Mouse (Mus musculus) left cerebral cortex, postnatal 36 days (tissue): ENCODE data around the gene Slc2a13. TPM values are rescaled to one million over a fixed set of nuclear protein-coding genes. Genes with fewer than 3 reads are reported as not detected.

Experiments used
- DNase-seq, 2 experiments: peaks; one replicate each; pipeline ENCODE4 v3.0.0; 2021 to 2022; ENCODE audit warnings: low spot score in 2 of 2, mixed read lengths in 1 of 2
- intact Hi-C: fragments of 180-260 bp; cut with DNase I; formaldehyde crosslinking; loops from one replicate; pipeline ENCODE4 v1.15.1; 2025
- total RNA-seq, 2 experiments: library from RNA; stranded (reverse); gene quantifications; 2 replicates each; pipeline ENCODE4 v1.2.3; 2021

The Slc2a13 gene
- total RNA-seq, 2 experiments from 2014 or later, result 104 to 105 TPM

DNA sequence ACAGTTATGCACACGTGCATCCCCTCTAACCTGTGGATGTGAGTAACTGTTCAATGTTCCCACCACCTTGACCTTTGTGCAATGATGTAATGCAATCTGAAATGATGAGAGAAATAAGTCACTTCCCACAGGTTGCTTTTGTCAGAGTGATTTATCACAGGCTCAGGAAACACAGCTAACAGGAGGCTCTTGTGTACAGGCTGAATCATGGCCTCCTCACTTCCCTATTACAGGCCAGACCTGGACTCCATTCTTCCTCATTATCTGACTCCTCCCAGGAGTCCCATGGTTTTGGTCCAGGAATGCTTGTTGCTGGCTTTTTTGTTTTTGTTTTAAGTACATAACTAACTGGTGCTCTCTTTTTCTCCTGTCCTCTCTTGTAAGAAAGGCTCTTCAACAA, 189.4 kb downstream of the Slc2a13 start:
- intact Hi-C loops, result no loop called here
- no peak for DNase-seq

DNA sequence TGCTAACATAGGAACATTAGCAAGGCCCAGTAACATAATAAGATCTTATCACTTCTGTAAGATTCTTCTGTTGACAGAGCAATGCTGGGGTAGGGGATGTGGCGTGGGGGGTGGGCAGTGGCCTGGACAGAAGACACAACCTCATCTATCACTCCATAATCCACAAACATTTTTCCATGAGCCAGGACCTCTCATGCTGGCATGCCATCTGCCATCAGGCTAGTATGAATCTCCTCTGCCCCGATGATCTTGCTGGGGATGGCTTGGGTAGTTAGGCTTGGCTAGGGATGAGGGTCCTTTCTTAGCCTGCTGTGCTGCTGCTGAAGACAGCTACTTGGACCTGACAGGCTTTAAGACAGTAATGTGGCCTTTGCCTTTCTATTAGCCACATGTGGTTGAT, 190.5 kb downstream of the Slc2a13 start:
- DNase-seq, result no peak
- intact Hi-C loops, result no loop called here

DNA sequence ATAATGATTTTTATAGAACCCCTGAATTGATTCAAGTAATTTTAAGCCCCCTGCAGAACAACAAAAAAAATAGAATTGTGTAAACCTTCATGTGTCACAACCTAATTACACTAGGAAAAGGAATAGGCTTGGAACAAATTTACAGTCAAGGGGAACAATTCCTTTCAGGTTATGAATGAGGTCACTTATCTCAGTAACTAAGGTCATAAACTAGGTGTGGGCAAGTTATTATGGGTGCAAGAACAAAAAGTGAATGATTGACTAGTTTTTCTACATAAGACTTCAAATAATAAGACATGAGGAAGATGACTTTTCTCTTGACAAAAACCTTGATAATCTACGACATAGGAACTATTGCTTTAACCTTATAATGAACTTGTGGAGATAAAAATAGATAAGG, 191.2 kb downstream of the Slc2a13 start:
- no peak for DNase-seq
- intact Hi-C loops, result no loop called here

DNA sequence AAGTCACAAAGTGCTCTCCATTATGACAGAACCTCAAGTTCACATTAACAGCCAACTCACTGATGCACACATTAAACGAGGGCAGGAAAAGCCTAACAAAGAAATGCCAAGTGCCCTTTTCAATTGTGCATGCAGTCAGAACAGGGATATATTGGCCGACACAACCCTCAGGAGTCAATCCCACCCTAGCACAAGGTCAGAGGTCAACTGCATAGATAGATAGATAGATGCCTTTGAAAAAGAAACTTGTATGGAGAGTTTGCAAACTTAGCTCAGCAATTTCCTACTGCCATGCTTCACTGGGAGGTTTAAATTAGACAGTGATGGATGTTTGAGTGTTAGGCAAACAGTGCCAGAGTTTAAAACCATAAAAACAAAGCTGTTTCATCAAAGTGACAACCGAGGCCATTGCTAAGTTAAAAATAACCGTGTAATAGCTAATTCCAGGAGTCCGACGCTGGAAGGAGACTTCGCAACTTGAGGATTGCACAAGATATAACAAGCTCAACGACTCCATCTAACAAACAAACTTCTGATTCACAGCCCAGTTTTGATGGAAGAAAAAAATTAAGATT, 194.2 kb downstream of the Slc2a13 start:
- DNase-seq, result no peak
- intact Hi-C loops, result loop anchor here (10.0 kb wide), 1 partner anchor 66 kb away; no protein-coding TSS in a partner anchor

DNA sequence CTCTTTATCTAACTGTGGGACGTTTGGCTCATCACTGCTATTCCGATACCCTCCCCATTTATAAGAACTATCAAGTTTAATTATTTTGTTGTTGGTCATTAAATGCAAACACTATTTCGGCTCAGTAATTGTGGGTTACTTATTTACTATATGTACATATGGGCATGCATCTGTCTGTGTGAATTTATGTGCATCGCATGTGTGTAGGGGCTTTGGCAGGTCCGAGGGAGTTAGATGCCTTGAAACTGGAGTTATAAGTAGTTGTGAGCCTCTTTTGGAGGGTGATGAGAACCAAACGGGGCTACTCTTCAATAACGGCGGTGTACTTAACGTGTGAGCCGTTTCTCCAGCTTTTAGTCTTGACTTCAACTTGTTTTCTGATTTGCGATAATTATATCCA, 195.5 kb downstream of the Slc2a13 start:
- intact Hi-C loops, result loop anchor here (10.0 kb wide), 1 partner anchor 67 kb away; no protein-coding TSS in a partner anchor
- no peak for DNase-seq

DNA sequence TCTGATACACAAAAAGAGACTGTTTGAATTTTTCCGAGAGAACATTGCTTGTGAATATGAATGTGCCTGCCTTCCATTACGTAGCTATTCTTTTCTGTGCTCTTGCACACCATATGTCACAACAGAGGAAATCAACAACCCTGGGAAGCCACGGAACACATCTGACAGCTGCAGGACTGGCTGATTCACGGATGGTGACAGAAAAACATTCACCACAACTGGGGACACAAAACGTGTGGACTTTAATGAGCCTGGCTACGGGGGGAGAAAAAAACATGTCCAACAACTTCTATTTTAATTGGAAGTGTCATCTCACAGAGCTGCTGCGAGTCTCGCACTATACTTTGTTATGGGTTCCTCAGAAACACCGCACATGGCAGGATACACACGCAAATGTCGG, 196.0 kb downstream of the Slc2a13 start:
- DNase-seq, result peak; percentile 40 to 49
- intact Hi-C loops, result loop anchor here (10.0 kb wide), 1 partner anchor 68 kb away; no protein-coding TSS in a partner anchor

DNA sequence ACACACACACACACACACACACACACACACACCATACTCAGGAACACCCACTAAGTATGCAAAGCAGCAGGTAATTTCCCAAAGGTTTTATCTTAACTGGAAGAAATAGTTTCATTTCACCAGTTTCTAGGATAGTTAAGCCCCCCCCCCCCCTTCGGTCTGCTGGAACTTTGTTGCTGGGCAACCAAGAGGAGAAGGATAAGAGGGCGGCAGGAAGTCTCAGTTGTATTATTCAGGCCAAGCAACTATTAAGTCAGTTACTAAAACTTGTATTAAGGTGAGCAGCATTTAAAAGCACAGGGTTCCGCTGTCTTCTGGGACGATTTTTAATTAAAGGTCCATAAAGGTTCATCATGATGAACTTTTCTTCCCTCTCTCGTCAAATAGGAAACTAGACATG, 198.6 kb downstream of the Slc2a13 start:
- DNase-seq, result no peak
- intact Hi-C loops, result loop anchor here (10.0 kb wide), 1 partner anchor 70 kb away; no protein-coding TSS in a partner anchor

DNA sequence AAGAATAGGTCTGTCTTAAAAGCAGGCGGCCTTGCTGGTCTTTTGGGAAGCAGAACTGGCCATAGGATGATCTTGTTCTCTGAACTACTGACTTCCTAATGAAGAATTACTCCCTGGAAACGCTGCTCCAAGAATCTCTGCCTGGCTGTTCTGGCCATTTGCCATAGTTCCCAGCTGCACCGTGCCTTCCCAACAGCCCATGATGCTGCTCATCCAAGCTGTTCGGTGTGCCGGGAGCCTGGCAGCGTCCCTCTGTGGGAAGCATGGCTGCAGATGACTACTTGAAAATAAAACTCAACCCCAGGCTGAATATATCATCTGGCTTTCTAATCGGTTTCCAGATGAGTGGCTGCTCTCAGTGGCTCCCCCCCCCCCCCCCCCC, 199.9 kb downstream of the Slc2a13 start:
- intact Hi-C loops, result loop anchor here (10.0 kb wide), 1 partner anchor 72 kb away; no protein-coding TSS in a partner anchor
- DNase-seq, result peak; percentile 64 to 69

DNA sequence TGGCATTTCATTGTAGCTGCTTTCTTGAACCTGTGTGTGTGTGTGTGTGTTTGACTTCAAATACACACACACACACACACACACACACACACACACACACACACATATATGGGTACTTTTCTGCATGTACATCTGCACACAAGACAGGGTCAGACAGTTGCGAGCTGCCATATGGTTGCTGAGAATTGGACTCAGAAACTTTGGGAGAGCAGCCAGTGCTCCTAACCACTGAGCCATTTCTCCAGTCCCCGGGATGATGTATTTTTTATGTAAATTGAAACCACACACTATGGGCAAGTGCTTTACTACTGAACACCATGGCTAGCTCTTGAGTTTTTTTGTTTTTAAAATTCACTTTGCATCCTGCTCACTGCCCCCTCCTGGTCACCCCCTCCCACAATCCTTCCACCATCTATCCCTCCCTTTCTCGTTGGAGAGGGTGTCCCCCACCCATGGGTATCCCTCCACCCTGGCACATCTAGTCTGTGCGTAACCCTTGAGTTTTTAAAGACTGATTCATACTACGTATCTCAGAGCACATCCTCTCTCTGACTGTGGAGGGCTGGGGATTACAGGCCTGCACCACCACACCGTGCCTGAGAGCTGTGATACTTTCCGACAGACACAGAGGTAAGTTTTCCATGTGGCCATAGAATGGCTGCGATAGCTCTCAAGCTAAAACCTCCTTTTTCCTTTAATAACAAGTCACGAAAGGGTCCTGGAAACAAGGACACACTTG, 200.4 kb downstream of the Slc2a13 start:
- intact Hi-C loops, result loop anchor here (10.0 kb wide), 1 partner anchor 72 kb away; no protein-coding TSS in a partner anchor

DNA sequence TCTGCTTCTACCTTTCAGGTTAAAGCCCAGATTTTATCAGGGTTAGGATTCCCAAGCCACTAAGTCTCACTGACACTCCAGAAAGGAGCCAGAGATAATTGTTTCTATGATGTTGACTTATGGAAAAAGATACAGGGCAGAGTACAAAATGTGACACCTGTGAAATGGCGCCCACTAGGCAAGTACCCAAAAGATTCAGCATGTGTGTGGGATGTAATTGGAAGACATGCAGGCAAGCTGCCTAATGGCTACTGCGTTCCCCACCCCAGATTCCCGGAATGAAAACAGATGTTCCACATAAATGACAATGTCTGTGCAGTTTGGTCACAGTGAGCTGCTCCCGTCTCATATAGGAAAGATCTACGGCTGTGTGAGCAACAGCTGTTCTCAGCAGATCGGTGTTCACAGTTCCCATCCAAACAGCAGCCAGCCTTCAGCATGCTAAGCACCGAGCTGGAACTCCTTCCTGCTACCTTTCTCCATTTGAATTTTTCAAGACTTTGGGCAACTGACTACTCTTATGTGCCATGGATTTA, 201.1 kb downstream of the Slc2a13 start:
- intact Hi-C loops, result loop anchor here (10.0 kb wide), 1 partner anchor 73 kb away; no protein-coding TSS in a partner anchor
- DNase-seq, result peak in 1 of 2 experiments; percentile 35

More for the DNA sequence above, 200.4 kb downstream of the Slc2a13 start:
- no peak for DNase-seq

DNA sequence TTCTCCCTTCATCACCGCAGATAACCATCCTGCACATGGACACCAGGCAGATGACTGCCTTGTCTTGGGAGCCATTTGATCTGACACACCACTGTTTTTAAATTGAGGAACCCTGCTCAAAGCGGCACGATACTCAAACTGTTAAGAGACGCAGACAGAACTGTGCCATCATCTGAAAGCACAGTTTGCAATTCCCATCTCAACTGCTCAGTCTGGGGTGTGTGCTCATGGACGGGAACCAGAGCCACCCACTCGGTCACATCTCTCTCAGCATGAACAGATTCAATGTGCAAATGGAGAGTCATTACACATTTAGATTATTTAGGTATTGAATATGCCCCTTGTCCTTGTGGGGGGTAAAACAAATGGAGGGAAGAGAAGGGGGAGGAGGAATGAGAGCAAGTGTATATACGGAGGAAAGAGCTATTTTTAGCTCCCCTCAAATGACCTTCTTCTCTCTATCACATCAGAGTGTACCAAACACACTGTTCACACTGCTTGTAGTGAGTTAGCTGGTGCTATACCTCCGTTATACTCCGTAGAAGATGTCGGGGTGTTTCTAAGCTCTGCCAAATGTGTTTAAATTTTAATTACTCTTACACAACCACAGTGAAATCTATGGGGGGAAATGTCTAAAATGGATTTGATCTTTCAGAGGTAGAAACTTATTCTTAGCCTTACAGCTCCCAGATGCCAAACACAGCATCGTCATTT, 203.2 kb downstream of the Slc2a13 start:
- intact Hi-C loops, result loop anchor here (10.0 kb wide), 1 partner anchor 75 kb away; no protein-coding TSS in a partner anchor
- peak; percentile 20 to 39 for DNase-seq

DNA sequence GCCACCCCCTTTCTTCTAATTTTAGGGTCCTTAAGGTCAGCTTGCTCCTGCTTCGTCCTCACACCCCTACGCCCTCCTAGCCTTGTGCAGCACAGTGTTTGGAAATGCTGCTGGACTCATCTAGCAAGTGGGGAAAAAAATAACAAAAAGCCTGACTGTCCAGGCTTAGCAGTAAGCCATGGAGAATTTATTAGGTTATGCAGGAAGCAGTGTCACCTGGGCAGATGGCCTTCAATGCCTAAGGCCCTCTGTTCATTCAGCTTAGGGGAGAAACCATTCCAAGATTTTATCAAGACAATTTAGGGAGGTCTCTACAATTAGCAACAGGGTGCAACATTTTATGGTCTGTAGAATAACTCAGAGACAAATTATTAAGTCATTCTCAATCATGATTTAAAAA, 212.6 kb downstream of the Slc2a13 start:
- DNase-seq, result no peak
- intact Hi-C loops, result no loop called here

DNA sequence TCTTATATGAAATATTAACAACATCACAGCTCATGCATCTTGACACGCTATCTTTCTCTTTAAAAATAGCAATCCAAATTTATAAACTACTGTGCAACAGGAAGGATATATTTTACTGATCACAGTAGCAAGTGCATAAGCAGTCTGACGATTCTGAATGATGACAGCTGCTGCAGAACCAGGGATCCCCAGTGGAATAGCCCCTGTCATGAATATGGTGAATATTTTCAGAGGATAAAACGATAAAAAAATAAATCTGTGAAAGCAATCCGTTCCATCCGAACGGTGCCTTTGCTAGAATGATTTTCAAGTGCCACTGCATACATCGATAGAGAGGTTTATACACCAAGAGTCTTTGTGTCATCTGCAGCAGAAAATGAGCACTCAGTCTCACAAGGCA, 222.1 kb downstream of the Slc2a13 start:
- no peak for DNase-seq
- intact Hi-C loops, result no loop called here

DNA sequence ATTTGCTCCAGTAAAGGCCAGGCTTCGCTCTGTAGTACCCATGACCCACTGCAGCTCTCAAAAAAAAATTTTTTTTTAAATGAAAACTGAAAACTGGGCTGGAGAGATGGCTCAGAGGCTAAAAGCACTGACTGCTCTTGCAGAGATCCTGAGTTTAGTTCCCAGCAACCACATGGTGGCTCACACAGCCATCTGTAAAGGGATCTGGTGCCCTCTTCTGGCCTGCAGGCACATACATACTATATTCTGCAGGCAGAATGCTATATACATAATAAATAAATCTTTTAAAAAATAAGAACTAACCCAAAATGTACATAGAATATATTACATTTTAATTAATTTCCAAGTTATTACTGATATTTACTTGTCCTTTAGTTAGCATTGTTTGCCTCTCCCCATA, 234.7 kb downstream of the Slc2a13 start:
- no peak for DNase-seq
- intact Hi-C loops, result no loop called here

DNA sequence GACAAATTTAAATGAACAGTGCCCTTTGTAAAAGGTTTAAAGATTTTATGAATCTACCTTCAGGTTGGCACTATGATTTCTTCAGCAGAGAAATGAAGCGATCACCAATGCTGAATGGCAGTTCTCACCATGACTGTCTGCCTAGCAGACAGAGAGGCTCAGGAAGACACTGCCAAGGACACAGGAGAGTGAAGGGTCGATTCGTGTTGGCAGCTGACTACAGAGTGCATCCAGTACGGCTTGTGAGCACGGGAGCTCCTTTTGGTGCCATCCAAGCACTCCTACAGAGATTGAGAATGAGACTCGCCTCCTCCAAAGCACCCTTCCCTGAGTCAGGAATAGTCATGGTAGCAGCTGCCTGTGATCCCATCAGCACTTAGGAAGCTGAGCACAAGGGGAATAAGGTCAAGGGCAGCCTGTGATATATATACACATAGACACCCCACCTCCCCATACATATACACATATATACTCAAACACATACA, 238.6 kb downstream of the Slc2a13 start:
- no peak for DNase-seq
- intact Hi-C loops, result no loop called here

DNA sequence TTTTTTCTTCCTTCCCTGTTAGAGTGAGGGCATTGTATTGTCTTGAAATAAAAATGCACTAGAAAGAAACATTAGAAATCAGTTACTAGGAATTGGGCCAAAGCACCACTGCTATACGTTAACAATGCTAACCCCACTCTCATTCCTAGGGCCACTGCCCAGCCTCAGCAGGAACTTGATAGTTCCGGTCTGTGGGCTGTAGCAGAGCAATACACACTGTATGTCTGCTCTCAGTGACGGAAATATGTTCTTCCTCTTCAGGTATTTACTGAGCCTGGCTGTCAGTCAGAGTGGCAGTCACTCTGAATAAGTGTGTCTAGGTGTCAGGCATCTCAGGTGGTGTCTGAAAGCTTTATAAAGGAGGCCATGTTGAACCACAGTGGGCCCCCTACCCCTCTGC, 245.3 kb downstream of the Slc2a13 start:
- intact Hi-C loops, result no loop called here

DNA sequence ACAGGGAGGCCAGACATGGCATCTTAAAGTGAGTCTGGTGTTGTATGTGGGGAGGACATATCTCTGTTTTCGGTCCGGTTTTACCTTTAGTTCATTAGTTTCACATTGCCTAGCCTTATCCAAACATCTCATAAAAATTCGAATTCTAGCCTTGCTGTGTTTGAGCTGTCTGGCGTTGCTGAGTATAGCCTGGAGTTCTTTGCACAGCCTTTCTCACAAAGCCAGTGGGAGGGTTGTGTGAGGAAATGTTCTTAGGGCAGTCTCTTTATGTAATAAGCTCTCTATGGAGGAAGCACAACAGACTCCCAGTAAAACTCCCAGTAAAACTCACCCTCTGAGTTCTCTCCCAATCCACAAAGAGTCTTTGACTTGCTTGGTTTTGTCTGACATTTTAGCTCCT, 246.0 kb downstream of the Slc2a13 start:
- intact Hi-C loops, result no loop called here
- peak; percentile 33 to 39 for DNase-seq

More for the DNA sequence above, 245.3 kb downstream of the Slc2a13 start:
- DNase-seq, result no peak

DNA sequence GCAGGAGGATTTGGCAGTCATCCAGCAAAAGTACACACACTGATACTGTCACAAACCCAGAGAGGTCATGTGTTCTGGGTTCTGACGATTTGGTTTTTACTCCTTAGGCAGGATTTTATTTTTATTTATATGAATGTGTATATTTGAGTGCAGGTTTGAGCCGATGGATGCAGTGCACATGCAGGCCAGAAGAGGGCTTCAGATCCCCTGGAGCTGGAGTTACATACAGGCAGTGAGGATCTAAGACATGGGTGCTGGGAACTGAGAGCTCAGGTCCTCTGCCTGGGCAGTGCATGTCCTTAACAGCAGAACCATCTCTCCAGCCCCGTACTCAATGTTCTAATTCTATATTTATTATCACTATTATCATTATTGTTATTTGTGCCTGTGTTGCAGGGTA, 253.7 kb downstream of the Slc2a13 start:
- intact Hi-C loops, result no loop called here
- DNase-seq, result no peak

DNA sequence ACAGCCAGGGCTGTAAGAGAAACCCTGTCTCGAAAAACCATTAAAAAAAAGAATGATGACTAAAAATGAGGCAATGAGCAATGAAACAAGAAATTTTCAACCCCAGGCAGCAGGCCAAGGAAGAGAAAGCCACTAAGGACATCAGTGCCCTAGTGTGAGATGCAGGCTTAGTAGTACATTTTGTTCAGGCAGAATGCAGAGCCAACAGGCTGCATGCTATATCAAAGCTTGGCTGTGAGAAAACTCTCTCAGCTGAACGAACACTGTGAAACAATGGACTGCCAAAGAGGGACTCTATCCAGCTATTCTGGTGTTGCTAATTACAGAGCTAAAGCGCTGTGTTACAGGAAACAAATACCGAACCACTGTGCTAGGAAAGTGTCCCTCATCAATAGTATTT, 256.1 kb downstream of the Slc2a13 start:
- DNase-seq, result peak in 1 of 2 experiments; percentile 33
- intact Hi-C loops, result no loop called here
